Mouse (Mus musculus) C2C12 (cell line): Measurements from ENCODE around the gene Tmem56.

Experiments
- CEBPB ChIP-seq: IDR thresholded peaks from one replicate; pipeline ENCODE4 v1.6.1; 2011; ENCODE audit warnings: low read depth, mild to moderate bottlenecking, control low read depth, moderate library complexity
- USF1 ChIP-seq: IDR thresholded peaks from one replicate; pipeline ENCODE4 v1.6.1; 2011; ENCODE audit warnings: low read depth, mild to moderate bottlenecking, control low read depth, moderate library complexity

- TF ChIP-seq USF1 (no peak), CEBPB (no peak)
These were observed at the start of gene Tmem56 for GRCm38 (mm10) chr3:121282998-121283397.
